Mouse (Mus musculus): ENCODE measurements around the gene Gm37596. TPM values are rescaled to one million over a fixed set of nuclear protein-coding genes. Genes with fewer than 3 reads are reported as not detected.
"Not testable (repeated sequence)": the region's sequence is repeated elsewhere in the genome, so short reads cannot be mapped to it uniquely, and the experiment has no call there.

Gene Gm37596
- not detected in 2 replicates for polyA plus RNA-seq (2015; fragmentation: Nextera tagmentation; extraction: Ambion mirVana)

DNA sequence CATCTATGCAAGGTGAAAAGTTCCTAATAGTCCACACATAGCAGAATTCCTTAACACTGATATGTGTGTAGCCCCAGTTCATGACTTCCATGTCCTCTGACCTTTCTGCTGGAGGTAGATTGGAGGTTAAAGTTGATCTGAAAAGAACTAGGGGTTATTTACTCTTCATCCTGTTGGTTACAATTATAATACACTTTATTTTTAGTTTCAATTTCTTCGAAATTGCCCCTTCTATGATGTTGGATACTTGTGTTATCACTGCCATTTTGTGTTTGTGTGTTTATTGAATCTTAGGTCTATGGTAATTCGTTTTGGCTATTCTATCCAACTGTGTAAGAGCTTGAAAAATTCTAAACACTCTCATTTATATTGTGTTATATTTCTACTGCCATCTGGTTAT lies at the start of gene Gm37596:
Gene Gm37596, minus strand, starts transcription at position 101 of the 400 bp plus-strand sequence.
- H3K27ac ChIP-seq; ATAC-seq (ENCODE audit: low FRiP score, low read depth): not testable (repeated sequence)
- WGBS, result 63% methylated on average over 1 of the region's 2 CpGs

DNA sequence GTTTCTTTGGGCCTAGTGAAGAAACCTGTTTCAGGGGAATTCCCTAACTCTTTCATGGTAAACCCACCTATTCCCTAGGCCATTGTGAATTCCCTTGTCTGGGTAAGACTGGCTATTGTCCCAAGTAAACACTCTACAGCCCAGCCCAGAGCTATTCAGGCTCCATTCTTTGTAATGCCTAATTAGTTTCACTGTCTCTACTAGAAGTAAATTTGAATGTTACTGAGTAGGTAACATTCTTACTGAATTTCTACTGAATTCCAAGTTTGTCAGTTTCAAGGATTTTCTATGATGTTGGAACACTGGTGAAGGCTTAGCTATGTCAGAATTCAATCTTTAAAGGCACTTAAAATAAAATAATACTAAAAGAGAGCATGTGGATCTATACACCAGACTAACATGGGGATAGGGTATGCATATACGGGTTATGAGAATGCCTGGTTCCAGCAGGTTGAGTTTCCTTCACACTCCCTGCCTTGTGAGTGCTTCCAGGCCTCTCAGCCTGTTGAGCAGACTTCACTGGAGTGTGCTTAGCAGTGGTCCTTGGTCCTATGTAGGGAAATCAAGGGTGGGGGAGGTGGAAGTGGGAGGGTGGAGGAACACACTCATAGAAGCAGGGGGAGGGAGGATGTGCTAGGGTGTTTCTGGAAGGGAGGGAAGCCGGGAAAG lies 16.2 kb upstream of the Gm37596 start:
- not testable (repeated sequence) for H3K4me3 ChIP-seq; H3K27ac ChIP-seq; H3K4me2 ChIP-seq (replicated peaks); ATAC-seq (ENCODE audit: low FRiP score, low read depth); H3K9ac ChIP-seq; H3K27me3 ChIP-seq; H3K4me1 ChIP-seq; H3K36me3 ChIP-seq; H3K9me3 ChIP-seq
- 87% methylated on average over 2 of the region's 2 CpGs for whole genome bisulfite sequencing

More for the DNA sequence above, at the start of gene Gm37596:
- H3K9ac ChIP-seq; H3K36me3 ChIP-seq; H3K9me3 ChIP-seq; H3K4me2 ChIP-seq (replicated peaks); H3K4me1 ChIP-seq; H3K4me3 ChIP-seq; H3K27me3 ChIP-seq: not testable (repeated sequence)

DNA sequence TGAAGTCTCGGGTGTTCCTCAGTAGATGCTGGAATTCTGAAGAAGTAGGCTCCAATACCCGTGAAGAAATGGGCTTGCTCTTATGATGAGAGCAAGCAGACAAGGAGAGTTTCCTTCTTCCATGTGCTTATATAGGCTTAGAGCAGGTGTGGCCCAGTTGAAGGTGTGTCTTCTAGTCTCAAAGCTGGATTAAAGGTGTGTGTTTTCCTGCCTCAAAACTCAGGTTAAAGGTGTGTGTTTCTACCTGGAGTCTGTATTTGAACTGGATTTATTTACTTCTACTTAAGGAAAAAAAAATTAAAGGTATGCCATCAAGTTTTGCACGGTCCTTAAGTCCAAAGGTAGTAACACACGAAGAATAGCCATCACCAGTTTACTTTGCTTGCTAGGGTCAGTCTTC lies 16.7 kb downstream of the Gm37596 start, which contains the start of gene Tdpoz1:
Gene Tdpoz1, minus strand, starts transcription at position 101 of the 400 bp plus-strand sequence.
- not testable (repeated sequence) for H3K9ac ChIP-seq; H3K4me2 ChIP-seq (replicated peaks); H3K4me3 ChIP-seq; H3K36me3 ChIP-seq; H3K27me3 ChIP-seq; H3K27ac ChIP-seq; H3K9me3 ChIP-seq; ATAC-seq (ENCODE audit: low FRiP score, low read depth); H3K4me1 ChIP-seq
- WGBS, result 89% methylated on average over 3 of the region's 4 CpGs

DNA sequence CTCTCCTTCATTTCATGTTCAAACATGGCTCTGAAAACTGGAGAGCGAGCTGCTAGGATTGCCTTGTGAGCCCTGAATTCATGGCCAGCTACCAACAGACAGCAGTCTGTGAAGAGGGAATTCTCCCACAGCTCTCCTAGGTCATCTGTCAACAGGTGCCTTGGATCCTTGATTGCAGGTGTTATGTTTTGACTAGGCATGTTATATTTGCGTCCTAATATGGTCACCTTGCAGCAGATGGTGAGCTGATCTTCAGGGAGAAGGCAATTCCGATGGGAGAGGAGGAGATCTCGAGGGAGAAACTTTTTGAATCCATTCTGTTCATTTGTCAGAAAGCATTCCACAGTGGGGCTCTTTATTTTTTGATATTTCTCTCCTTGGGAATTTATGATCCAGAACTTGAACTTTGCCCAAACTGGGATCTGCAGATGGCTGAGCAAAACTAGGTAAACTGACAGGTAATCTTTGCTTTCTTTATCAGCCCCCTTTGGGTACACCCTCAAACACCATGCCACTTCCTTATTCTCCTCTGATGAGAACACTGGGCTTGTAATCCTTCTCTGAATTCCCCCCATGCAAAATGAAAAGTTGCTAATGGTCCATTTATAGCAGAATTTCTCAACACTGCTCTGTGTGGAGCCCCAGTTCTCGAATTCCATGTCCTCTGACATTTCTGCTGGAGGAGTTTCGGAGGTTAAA lies 21.9 kb downstream of the Gm37596 start:
- not testable (repeated sequence) for H3K4me3 ChIP-seq; H3K9me3 ChIP-seq; H3K9ac ChIP-seq; H3K4me1 ChIP-seq; ATAC-seq (ENCODE audit: low FRiP score, low read depth); H3K36me3 ChIP-seq; H3K27ac ChIP-seq; H3K4me2 ChIP-seq (replicated peaks); H3K27me3 ChIP-seq
- WGBS, result 82% methylated on average over 5 of the region's 6 CpGs

DNA sequence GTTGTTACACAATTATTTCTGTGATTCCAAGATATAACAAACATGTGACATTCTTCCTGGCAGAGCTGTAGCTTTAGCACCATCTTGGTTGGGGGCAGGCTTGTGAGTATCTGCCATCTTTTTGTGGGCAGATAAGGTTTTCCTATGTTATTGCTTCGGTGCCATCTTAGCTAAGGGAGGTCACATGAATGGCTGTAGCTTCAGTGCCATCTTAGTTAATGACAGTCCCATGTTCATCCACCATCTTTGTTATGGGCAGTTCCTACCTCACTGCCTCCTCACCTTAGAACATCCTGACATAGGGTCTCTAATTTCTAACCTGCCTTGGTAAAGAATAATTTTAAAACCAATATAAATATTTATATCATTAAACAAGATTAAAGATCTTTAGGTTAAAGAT lies 38.6 kb downstream of the Gm37596 start:
- Histone ChIP-seq H3K4me1 (no peaks in the 10 kb centered on the region), H3K27me3 (no peaks in the 10 kb centered on the region), H3K9ac (no peak overlapping the region), H3K4me3 (no peak overlapping the region), H3K4me2 (replicated peaks) (no peak overlapping the region), H3K27ac (no peak overlapping the region), H3K9me3 (no peaks in the 10 kb centered on the region), H3K36me3 (no peaks in the 10 kb centered on the region)
- ATAC-seq (ENCODE audit: low FRiP score, low read depth), result no peak
- 74% methylated on average over 1 of the region's 1 CpGs for WGBS

DNA sequence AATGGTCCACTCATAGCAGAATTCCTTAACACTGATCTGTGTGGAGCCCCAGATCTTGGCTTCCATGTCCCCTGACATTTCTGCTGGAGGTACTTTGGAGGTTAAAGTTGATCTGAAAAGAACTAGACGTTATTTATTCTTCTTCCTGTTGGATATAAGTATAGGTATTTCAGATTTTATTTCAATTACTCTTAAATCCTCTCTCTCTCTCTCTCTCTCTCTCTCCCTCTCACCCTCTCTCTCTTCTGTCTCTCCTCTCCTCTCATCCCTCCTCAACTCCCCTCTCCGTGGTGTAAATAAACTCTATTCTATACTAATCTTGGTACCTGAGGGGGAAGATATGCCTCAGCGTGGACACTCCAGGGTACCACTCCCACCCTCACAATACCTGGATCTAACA lies 40.3 kb downstream of the Gm37596 start, which contains the start of gene Tdpoz2:
Gene Tdpoz2, minus strand, starts transcription at position 101 of the 400 bp plus-strand sequence.
- WGBS, result 77% methylated on average over 3 of the region's 3 CpGs
- Histone ChIP-seq H3K4me3 (no peak within 1 kb of the TSS), H3K9me3 (no peaks in the 10 kb centered on the region), H3K27ac (no peak within 1 kb of the TSS), H3K9ac (no peak within 1 kb of the TSS), H3K27me3 (no peaks in the 10 kb centered on the region), H3K4me2 (replicated peaks) (no peak within 1 kb of the TSS), H3K36me3 (no peaks in the 10 kb centered on the region), H3K4me1 (no peaks in the 10 kb centered on the region)
- no peak for ATAC-seq (ENCODE audit: low FRiP score, low read depth)

Other genes with a start within 250 kb of the Gm37596 start
- gene Tchhl1, start 224.3 kb downstream of the Gm37596 start, polyA plus RNA-seq (2015; fragmentation: Nextera tagmentation; extraction: Ambion mirVana), result not detected in 2 replicates
- gene S100a11, start 172.6 kb downstream of the Gm37596 start, polyA plus RNA-seq (2015; fragmentation: Nextera tagmentation; extraction: Ambion mirVana), result 1,099 and 1,131 TPM in 2 replicates
- 345 and 367 TPM in 2 replicates for gene S100a10, start 138.0 kb downstream of the Gm37596 start, polyA plus RNA-seq (2015; fragmentation: Nextera tagmentation; extraction: Ambion mirVana)
- gene Tdpoz2, start 40.4 kb downstream of the Gm37596 start, polyA plus RNA-seq (2015; fragmentation: Nextera tagmentation; extraction: Ambion mirVana), result not detected in 2 replicates
- not detected in 2 replicates for gene Tdpoz1, start 16.8 kb downstream of the Gm37596 start, polyA plus RNA-seq (2015; fragmentation: Nextera tagmentation; extraction: Ambion mirVana)
- not detected in 2 replicates for gene Gm5773, start 79.9 kb upstream of the Gm37596 start, polyA plus RNA-seq (2015; fragmentation: Nextera tagmentation; extraction: Ambion mirVana)
- gene Tdpoz4, start 103.3 kb upstream of the Gm37596 start, polyA plus RNA-seq (2015; fragmentation: Nextera tagmentation; extraction: Ambion mirVana), result not detected in 2 replicates
- not detected in 2 replicates for gene Tdpoz3, start 132.9 kb upstream of the Gm37596 start, polyA plus RNA-seq (2015; fragmentation: Nextera tagmentation; extraction: Ambion mirVana)

Measured in limb, embryonic 13.5 days (tissue).